Mouse (Mus musculus): ENCODE measurements at regions not wholly inside any gene's neighbourhood (a gene's known extent, or its start where the extent isn't known, plus 50 kb on each side); places are given as distances from the start of the nearest gene placed in this dataset.

- no peak for DNase-seq
Measured at GRCm38 (mm10) chr13:112043524-112044246, 234.9 kb upstream of the Map3k1 start.

DNA sequence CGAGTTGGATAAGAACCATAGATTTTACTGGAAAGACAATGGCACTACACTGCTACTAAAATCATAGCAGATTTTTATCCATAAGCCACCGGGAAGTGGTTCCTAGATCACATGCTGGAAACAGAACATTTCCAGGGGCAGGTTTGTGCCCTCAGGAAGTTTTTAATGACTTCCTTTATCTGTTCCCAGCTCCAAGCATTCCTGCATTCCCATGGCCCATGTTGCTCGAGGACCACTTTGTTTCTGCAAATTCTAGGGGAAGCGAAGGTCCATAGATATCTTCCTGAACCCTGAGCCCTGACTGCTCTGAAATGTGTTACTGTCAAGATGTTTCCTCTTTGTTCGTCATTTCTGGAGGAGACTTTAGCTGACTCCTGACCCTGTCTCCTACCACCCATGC lies 235.6 kb upstream of the Map3k1 start:
- DNase-seq, result no peak

- no peak for DNase-seq
Measured at GRCm38 (mm10) chr13:112046247-112047211, 237.7 kb upstream of the Map3k1 start.

DNA sequence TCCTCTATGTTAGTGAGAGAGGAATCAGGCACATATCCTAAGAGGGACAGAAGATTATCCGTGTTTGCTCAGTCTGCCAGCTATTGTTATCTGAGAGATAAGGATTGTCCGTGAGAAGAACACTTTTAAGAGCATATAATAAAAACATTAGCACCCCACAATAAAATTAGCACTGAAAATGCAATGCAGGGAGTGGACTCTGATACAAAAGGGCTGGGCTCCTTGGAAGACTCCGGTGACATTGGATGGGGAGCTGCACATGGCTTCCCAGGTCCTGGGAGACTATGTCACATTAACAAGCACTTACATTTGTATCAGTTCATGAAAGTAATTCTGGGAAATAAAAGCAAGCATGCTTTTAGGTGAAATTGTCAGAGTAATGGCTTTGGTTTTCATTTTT lies 238.6 kb upstream of the Map3k1 start:
- DNase-seq, result no peak

DNA sequence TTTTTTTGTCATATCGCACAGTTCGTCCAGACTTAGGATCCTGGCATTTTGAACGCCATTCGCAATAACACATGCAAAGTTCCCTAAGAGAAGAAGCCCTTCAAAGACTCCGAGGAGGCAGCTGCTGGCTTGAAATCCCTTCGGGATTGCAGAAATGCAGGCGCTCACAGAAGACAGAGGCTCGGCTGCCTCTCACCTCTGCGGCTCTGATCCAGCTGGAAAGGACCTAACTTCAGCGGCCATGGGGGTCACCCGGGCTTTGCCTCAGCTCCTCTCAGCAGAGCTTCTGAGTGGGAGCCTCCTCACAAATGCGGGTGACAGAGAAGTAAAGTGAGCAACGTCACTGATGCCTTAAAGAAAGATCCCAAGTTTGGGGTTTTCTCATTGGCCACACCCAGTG lies 239.1 kb upstream of the Map3k1 start:
- no peak for DNase-seq

DNA sequence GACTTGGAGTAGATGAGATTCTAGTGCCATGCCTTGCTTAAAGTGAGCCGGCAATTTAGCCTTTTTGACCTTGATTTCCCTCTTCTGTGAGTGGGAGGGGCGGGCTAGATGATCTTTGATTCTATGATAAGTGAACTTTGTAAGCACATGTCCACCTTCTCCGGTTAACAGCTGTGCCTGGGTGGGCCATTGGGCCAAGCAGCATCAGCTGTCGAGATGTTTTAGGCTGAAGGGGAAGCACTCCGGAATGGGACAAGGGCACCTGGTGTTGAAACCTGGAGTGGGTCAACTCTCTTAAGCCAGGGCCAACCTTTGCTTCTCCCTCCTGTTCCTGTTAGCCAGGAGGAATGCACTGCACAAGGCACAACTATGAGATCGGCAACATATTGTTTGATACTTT lies 239.5 kb upstream of the Map3k1 start:
- DNase-seq, result no peak

GRCm38 (mm10) chr13:112050892-112051291 lies 237.4 kb upstream of the Ankrd55 start:
- DNase-seq, result no peak

GRCm38 (mm10) chr13:112052011-112052410 lies 236.2 kb upstream of the Ankrd55 start:
- no peak for DNase-seq

DNA sequence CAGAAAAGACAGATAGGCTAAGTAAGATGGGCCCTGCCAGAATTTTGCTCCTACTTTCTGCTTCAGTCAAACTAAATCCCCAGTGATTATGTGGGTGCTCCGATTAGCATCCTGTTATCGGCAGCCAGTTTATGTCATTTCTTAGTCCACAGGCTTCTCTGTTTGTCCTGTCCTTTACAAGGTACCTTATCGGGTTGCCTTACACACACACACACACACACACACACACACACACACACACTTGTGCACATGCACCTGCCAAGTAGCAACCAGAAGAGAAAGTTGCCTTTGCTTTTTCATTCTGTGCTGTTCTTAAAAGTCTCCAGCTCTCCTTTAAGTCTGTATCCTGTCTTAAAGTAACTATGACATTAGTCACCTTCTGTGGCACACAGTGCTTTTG lies 235.8 kb upstream of the Ankrd55 start:
- no peak for DNase-seq

GRCm38 (mm10) chr13:112054879-112055371 lies 233.3 kb upstream of the Ankrd55 start:
- DNase-seq, result no peak

GRCm38 (mm10) chr13:112058218-112058617 lies 230.0 kb upstream of the Ankrd55 start:
- DNase-seq, result no peak

DNA sequence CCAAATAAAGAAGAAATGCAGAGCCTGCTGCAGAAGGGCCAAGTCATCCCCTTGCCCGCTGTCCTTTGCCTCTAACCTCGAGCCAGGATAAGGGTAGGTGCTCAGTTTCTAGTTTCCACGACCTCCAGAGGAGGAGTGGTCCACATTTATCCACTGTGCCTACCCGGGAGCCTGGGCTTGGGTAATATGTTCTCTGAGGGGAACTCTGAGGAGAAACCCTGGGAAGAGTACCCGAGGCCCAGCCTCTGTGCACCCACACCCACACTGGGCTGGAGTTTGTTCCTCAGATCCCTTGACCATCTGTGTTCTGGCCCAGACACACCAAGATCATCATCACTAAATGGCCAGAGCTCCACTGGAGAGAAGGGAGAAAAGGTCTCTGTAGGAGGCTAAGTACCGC lies 229.5 kb upstream of the Ankrd55 start:
- DNase-seq, result no peak

- DNase-seq, result no peak
Measured at GRCm38 (mm10) chr13:112062024-112062423, 226.2 kb upstream of the Ankrd55 start.

DNA sequence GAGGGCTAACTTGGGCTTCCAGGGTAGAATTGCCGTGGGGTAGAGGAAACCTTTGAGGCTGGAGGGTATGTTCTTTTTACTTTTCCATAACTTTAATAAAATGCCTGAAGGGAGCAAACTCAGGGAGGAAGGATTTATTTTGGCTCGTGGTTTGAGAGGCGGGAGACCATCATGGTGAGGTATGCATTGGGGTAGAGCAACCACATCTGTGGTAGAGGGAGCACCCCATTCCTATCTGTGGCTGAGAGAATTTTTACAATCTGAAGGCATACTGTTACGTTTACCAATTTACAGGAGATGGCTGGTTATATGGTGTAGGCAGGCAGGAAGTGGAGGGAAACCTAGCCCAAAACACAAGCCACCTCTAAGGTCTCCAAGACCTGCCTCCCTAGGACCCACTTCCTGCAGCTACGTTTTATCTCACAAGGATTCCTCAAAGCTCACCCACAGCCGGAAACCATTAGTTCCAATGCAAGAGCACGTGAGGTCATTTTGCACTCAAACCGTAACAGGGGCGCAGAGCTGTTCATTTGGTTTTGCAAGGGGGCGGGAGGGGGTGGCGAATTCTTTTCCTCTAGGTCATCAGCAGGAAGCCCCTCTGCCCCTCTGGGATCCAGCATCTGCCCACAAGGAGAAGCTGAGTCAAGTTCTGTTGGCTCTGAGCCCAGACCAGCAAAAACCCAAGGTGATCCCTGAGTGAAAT lies 224.7 kb upstream of the Ankrd55 start:
- no peak for DNase-seq

GRCm38 (mm10) chr13:112064681-112065080 lies 223.6 kb upstream of the Ankrd55 start:
- no peak for DNase-seq

GRCm38 (mm10) chr13:112067066-112067847 lies 221.0 kb upstream of the Ankrd55 start:
- no peak for DNase-seq

- no peak for DNase-seq
Measured at GRCm38 (mm10) chr13:112070757-112071156, 217.5 kb upstream of the Ankrd55 start.

GRCm38 (mm10) chr13:112071209-112071955 lies 216.9 kb upstream of the Ankrd55 start:
- DNase-seq, result no peak

- no peak for DNase-seq
Measured at GRCm38 (mm10) chr13:112071956-112072314, 216.3 kb upstream of the Ankrd55 start.

DNA sequence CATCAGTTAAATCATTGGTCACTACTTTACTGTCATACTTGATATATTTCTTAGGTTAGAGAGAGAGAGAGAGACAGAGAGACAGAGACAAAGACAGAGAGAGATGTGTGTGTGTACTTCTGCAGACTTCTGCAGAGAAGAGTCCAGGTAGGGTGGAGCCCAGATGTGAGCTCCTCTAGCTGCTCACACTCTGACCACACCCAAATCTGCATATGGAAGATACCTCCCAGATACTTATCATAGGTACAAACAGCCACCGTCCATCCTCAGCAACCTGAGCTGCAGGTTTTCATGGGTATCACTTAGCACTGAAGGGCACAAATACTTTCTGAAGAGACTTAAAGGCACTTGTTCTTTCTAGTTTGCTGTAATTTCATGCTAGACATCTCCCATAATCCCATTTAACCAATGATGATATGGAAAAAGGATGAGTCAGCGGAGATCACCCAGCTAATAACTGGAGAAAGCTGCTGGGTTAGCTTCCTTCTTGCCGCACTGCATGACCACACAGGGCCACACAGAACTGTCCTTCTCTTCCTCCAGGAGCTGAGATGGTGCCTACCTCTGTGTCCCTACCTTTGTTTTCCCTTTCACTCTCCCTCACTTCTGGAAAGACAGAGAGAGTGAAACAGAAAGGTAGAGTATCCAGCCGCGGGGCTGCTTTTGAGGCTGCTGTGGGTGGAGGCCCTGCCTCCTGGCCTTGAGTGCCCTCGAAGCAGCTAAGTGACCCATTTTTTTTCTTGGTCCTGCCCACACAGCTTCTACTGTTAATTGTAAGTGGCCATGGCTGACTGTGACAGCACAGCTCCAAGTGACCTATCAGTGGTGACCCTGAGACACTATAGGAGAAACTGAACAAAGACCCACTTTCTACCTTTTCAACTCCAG lies 214.5 kb upstream of the Ankrd55 start:
- no peak for DNase-seq

Data from spleen, adult 18-20 months (tissue).